Mouse (Mus musculus) ES-E14 (cell line): ENCODE measurements at regions not wholly inside any gene's neighbourhood (a gene's known extent, or its start where the extent isn't known, plus 50 kb on each side); places are given as distances from the start of the nearest gene placed in this dataset.

Experiments used
- DNase-seq: peaks from one replicate; pipeline ENCODE4 v3.0.0-alpha.2; 2013; ENCODE audit warnings: low read depth, low spot score
- H3K27ac ChIP-seq: 2 replicates; pipeline ENCODE4 v1.5.1; 2012; ENCODE audit warnings: low read depth, mild to moderate bottlenecking, low read length, moderate library complexity, mixed read lengths; ENCODE audit not compliant: poor library complexity, insufficient read depth, severe bottlenecking
- H3K36me3 ChIP-seq: 2 replicates; pipeline ENCODE4 v1.6.1; 2012; ENCODE audit warnings: mild to moderate bottlenecking, low read length, moderate library complexity, mixed read lengths; ENCODE audit not compliant: control insufficient read depth, poor library complexity, insufficient read depth, severe bottlenecking
- H3K4me1 ChIP-seq, 2 experiments: fragments of 150-350 bp in 1 of 2; sonication (generic) in 1 of 2; 2 replicates each; pipeline ENCODE4 v1.6.1; 2012; ENCODE audit warnings: low read length in 2 of 2, mild to moderate bottlenecking in 1 of 2, mixed read lengths in 1 of 2; ENCODE audit not compliant: control insufficient read depth in 2 of 2, insufficient read depth in 2 of 2, poor library complexity in 1 of 2
- H3K4me3 ChIP-seq, 2 experiments: fragments of 150-350 bp in 1 of 2; sonication (generic) in 1 of 2; 2 replicates each; pipeline ENCODE4 v1.5.1; 2012; ENCODE audit warnings: low read length in 2 of 2, low read depth in 1 of 2, mild to moderate bottlenecking in 1 of 2, mixed read lengths in 1 of 2; ENCODE audit not compliant: insufficient read depth in 1 of 2, poor library complexity in 1 of 2, severe bottlenecking in 1 of 2
- H3K9ac ChIP-seq: 2 replicates; pipeline ENCODE4 v1.6.1; 2012; ENCODE audit warnings: low read depth, mild to moderate bottlenecking, low read length, mixed read lengths; ENCODE audit not compliant: poor library complexity, insufficient read depth, severe bottlenecking
- H3K9me3 ChIP-seq: fragments of 150-350 bp; sonication (generic); 2 replicates; pipeline ENCODE4 v1.6.1; 2012; ENCODE audit warnings: low read depth, mild to moderate bottlenecking, low read length; ENCODE audit not compliant: control insufficient read depth, insufficient read depth
- CHD2 ChIP-seq: IDR thresholded peaks from 2 replicates; pipeline ENCODE4 v1.6.1; 2014; ENCODE audit warnings: mild to moderate bottlenecking, low read depth, low read length, inconsistent platforms
- HCFC1 ChIP-seq: IDR thresholded peaks from 2 replicates; pipeline ENCODE4 v1.6.1; 2012; ENCODE audit warnings: low read length, inconsistent platforms, borderline replicate concordance; ENCODE audit not compliant: insufficient read depth
- MAFK ChIP-seq: IDR thresholded peaks from 2 replicates; pipeline ENCODE4 v1.6.1; 2014; ENCODE audit warnings: mild to moderate bottlenecking, low read depth, low read length, inconsistent platforms; ENCODE audit not compliant: insufficient read depth
- ZC3H11A ChIP-seq: IDR thresholded peaks from 2 replicates; pipeline ENCODE4 v1.6.1; 2012; ENCODE audit warnings: low read depth, mild to moderate bottlenecking, inconsistent platforms, low read length, borderline replicate concordance
- ZNF384 ChIP-seq: IDR thresholded peaks from 2 replicates; pipeline ENCODE4 v1.6.1; 2012; ENCODE audit warnings: low read depth, low read length, inconsistent platforms
- in situ Hi-C, 2 experiments: fragments of 600-800 bp; cut with MboI; formaldehyde crosslinking; loops; one replicate each; pipeline ENCODE4 v1.15.1; 2025; ENCODE audit warnings: low sequenced_read_pairs in 2 of 2, inconsistent platforms in 1 of 2; ENCODE audit not compliant: unreplicated experiment in 2 of 2

- TF ChIP-seq CHD2 = peak; percentile 76
- TF ChIP-seq ZNF384 = no peak
- Histone ChIP-seq H3K4me1 (no peaks in the 10 kb centered on the region), H3K27ac (peak overlapping the region; percentile 78; the same call in 1 of the 2 replicates), H3K9ac (no peak overlapping the region; the same call in 1 of the 2 replicates), H3K36me3 (peaks cover 3% of the 10 kb centered on the region; the same call in 1 of the 2 replicates), H3K9me3 (no peaks in the 10 kb centered on the region), H3K4me3 (no peak overlapping the region)
- in situ Hi-C loops = no loop called here
- no peak for DNase-seq
Measured at GRCm38 (mm10) chr16:25523621-25524020, 159.9 kb upstream of the Trp63 start.

DNA sequence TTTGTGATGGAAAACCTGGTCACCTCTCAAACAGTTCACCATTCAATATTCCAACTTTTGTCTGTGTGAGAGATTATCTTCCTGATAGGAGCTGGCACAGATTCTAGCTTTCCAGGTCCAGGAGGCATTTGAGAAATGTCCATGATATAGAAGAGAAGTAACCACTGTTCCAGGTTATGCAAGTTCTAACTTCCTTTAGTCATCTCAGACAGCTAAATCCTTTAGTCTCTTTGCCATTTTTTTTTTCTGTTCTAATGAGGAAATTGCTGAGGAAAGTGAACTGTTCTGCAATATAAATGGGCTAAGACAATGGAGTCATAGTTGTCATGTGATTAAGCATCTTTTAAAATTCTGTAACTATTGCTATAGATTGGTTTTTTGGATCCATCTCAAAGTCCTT is 155.7 kb upstream of the Trp63 start:
- H3K9me3 ChIP-seq = no peaks in the 10 kb centered on the region
- H3K36me3 ChIP-seq = peaks cover 3% of the 10 kb centered on the region; the same call in 1 of the 2 replicates
- no peak for DNase-seq
- H3K4me1 ChIP-seq = no peaks in the 10 kb centered on the region
- H3K4me3 ChIP-seq = no peak overlapping the region
- no peak overlapping the region for H3K27ac ChIP-seq
- TF ChIP-seq ZNF384 (no peak), CHD2 (no peak), MAFK (no peak), HCFC1 (no peak), ZC3H11A (no peak)
- H3K9ac ChIP-seq = no peak overlapping the region
- in situ Hi-C loops = no loop called here

- Histone ChIP-seq H3K9me3 (no peaks in the 10 kb centered on the region), H3K4me1 (no peaks in the 10 kb centered on the region), H3K4me3 (no peak overlapping the region), H3K36me3 (no peaks in the 10 kb centered on the region; the same call in 1 of the 2 replicates), H3K27ac (no peak overlapping the region), H3K9ac (no peak overlapping the region)
- TF ChIP-seq HCFC1 = no peak
- no peak for TF ChIP-seq CHD2
- in situ Hi-C loops = no loop called here
- no peak for DNase-seq
Measured at GRCm38 (mm10) chr16:25528313-25528712, 155.2 kb upstream of the Trp63 start.

DNA sequence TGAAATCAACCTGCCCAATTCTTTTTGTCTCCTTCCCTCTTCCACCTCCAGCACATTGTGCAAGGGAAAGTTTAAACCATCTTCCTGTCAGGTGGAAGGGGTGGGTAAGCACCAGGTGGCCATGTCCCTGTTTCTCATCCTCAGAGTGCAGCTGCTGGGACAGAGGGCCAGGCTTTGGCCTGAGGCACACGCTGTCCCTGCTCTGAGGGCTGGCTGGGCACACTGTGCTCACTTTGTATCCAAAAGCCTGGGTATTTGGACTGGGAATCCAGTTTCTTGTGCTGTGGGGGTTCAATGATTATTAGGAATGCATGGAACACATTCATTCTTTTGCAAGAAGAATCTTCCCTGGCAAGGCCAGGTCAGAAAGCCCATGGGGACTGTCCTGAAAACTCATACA is 153.9 kb upstream of the Trp63 start:
- Histone ChIP-seq H3K4me3 (no peak overlapping the region), H3K27ac (no peak overlapping the region), H3K9ac (no peak overlapping the region), H3K9me3 (no peaks in the 10 kb centered on the region), H3K4me1 (no peaks in the 10 kb centered on the region), H3K36me3 (no peaks in the 10 kb centered on the region)
- in situ Hi-C loops = no loop called here
- DNase-seq = no peak
- TF ChIP-seq ZC3H11A = no peak
- TF ChIP-seq ZNF384 = no peak
- TF ChIP-seq HCFC1 = no peak
- TF ChIP-seq CHD2 = no peak
- TF ChIP-seq MAFK = no peak

DNA sequence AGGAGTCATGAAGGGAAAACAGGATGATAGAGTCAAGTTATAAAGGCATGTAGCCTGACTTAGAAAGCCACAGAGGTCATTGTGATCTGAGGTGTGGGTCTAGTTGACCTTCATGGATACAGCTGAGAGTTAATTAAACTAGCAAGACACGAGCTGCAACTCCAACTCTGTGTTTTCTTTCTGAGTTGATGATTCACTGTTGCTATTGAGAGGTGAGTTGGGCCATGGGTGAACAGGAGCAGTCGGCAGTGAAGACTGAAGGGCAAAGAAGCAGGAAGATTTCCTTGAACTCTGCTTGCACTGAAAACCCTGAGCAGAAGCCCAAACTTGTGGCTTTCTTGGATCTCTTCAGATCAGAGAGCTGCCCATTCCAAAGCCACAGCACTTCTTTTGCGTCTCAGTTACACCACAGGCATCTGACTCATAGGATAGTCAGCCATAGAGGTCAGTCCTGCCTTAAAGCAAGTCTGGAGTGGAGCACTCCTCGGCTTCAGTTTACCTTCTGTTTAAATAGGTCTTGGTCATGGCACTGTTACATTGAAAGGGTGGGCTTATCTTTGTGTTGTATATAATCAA is 151.7 kb upstream of the Trp63 start:
- no peaks in the 10 kb centered on the region for H3K9me3 ChIP-seq
- DNase-seq = no peak
- H3K4me1 ChIP-seq = no peaks in the 10 kb centered on the region
- H3K36me3 ChIP-seq = no peaks in the 10 kb centered on the region
- no peak overlapping the region for H3K4me3 ChIP-seq
- TF ChIP-seq MAFK = no peak
- no peak for TF ChIP-seq ZNF384
- TF ChIP-seq HCFC1 = no peak
- no peak for TF ChIP-seq ZC3H11A
- TF ChIP-seq CHD2 = no peak
- no peak overlapping the region for H3K9ac ChIP-seq
- H3K27ac ChIP-seq = no peak overlapping the region
- in situ Hi-C loops = no loop called here
